Mouse (Mus musculus) liver, postnatal 0 days (tissue): ENCODE data around the gene Slc7a6os.

Experiments
- CTCF ChIP-seq: sonication (generic); IDR thresholded peaks from 2 replicates; pipeline ENCODE4 v1.5.1; 2016; ENCODE audit warnings: antibody characterized with exemption, low read depth
- EP300 ChIP-seq: IDR thresholded peaks from 2 replicates; pipeline ENCODE4 v1.6.1; 2016; ENCODE audit warnings: antibody characterized with exemption, low read depth, mild to moderate bottlenecking

GRCm38 (mm10) chr8:106231536-106231935 lies 20.8 kb upstream of the Slc7a6os start:
- TF ChIP-seq EP300 (no peak), CTCF (no peak)
